Mouse (Mus musculus) neural tube, embryonic 13.5 days (tissue): ENCODE results near the gene Map7d2. TPM values are rescaled to one million over a fixed set of nuclear protein-coding genes. Genes with fewer than 3 reads are reported as not detected.
"Not testable (repeated sequence)": the region's sequence is repeated elsewhere in the genome, so short reads cannot be mapped to it uniquely, and the experiment has no call there.

ENCODE experiments used
- ATAC-seq: fragments of 200-750 bp; cut with Nextera tagmentation; 2 replicates; pipeline ENCODE4 v1.8.0; 2017; ENCODE audit warnings: low read depth, mild to moderate bottlenecking, moderate TSS enrichment, moderate library complexity
- H3K27ac ChIP-seq: fragments of 300-500 bp; sonication (generic); replicated peaks from 2 replicates; pipeline ENCODE4 v1.5.1; 2015; ENCODE audit warnings: moderate library complexity, mild to moderate bottlenecking, inconsistent platforms
- H3K27me3 ChIP-seq: fragments of 300-500 bp; sonication (generic); 2 replicates; pipeline ENCODE4 v1.6.1; 2015; ENCODE audit warnings: mild to moderate bottlenecking, inconsistent platforms
- H3K36me3 ChIP-seq: fragments of 300-500 bp; sonication (generic); 2 replicates; pipeline ENCODE4 v1.6.1; 2015; ENCODE audit warnings: mild to moderate bottlenecking, inconsistent platforms
- H3K4me1 ChIP-seq: fragments of 300-500 bp; sonication (generic); replicated peaks from 2 replicates; pipeline ENCODE4 v1.6.1; 2015; ENCODE audit warnings: inconsistent platforms
- H3K4me2 ChIP-seq: fragments of 300-500 bp; sonication (generic); 2 replicates; pipeline ENCODE4 v1.6.1; 2015; ENCODE audit warnings: inconsistent platforms, mild to moderate bottlenecking, moderate library complexity
- H3K4me3 ChIP-seq: fragments of 300-500 bp; sonication (generic); 2 replicates; pipeline ENCODE4 v1.5.1; 2015; ENCODE audit warnings: mild to moderate bottlenecking, inconsistent platforms
- H3K9ac ChIP-seq: fragments of 300-500 bp; sonication (generic); 2 replicates; pipeline ENCODE4 v1.6.1; 2015; ENCODE audit warnings: moderate library complexity, mild to moderate bottlenecking, inconsistent platforms
- H3K9me3 ChIP-seq: fragments of 300-500 bp; sonication (generic); 2 replicates; pipeline ENCODE4 v1.6.1; 2016; ENCODE audit warnings: inconsistent platforms
- WGBS: fragments of 180-500 bp; shearing (Covaris S2); methylation state at CpG from one replicate; pipeline ENCODE4 v1.1.7; 2015; 5-methylcytosine and 5-hydroxymethylcytosine counted together
- polyA plus RNA-seq: library from polyadenylated mRNA; unstranded; fragments of >200 nt; fragmentation: Nextera tagmentation; extraction: Ambion mirVana; gene quantifications from 2 replicates; pipeline ENCODE4 v1.2.1, GENCODE M21; 2015

Map7d2 gene
- polyA plus RNA-seq, 1 experiment from 2014 or later, result 34.4 TPM

DNA sequence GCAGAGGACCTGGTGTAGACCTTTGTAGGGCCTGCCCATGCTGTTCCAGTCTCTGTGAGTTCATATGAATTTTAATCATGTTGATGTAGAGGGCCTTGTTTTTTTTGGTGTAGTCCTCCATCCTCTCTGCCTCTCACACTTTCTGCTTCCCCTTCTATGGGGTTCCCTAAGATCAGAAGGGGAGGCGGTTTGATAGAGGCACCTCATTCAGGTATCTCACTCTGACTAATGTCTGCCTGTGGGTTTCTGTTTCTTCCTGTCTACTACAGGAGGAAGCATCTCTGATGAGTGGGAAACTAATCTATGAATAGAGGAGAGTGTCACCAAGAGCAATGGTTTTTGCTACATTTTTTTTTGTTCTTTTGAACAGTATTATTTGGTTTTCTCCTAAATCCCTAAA is 32.8 kb downstream of the Map7d2 start:
- H3K9me3 ChIP-seq, result no peaks in the 10 kb centered on the region
- H3K27ac ChIP-seq, result no peak overlapping the region
- H3K9ac ChIP-seq, result no peak overlapping the region
- no peaks in the 10 kb centered on the region for H3K27me3 ChIP-seq
- H3K4me1 ChIP-seq, result no peaks in the 10 kb centered on the region
- no peaks in the 10 kb centered on the region for H3K36me3 ChIP-seq
- WGBS, result 92% methylated on average over 1 of the region's 1 CpGs
- H3K4me2 ChIP-seq, result no peak overlapping the region
- H3K4me3 ChIP-seq, result no peak overlapping the region
- no peak for ATAC-seq

DNA sequence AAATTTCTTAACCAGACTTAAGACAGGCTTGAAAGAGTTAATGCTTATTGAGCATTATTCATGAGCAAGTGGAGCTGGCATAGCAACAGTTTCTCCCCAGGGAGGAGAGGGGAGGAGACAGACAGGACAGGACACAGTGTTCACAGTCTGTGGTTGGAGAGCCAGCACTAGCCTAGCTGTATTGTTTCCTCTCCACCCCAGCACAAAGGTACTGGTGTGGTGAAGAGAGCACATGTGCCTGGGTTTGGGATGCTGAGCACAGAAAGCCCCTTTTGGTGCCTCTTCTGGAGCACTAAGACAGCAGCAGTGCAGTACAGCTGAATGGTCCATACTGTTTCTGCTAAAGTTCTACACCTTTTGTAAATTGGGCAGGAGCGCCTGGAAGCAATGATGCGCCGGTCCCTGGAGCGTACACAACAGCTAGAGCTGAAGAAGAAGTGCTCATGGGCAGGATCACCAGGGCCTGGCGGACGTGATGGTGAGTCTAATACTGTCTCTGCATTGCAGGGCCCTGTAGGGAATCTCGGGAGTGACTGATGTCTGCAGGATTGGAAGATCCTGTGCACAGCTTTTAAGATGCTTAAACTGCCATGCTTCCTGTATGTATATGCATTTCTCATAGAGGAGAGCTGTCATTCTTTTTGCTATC is 44.8 kb downstream of the Map7d2 start:
- Histone ChIP-seq H3K36me3 (no peaks in the 10 kb centered on the region), H3K27me3 (0 out of 2 replicates have a peak, but pooled peaks cover 7% of the 10 kb centered on the region), H3K4me3 (peak overlapping the region; percentile 4), H3K4me1 (peaks cover 6% of the 10 kb centered on the region; the same call in 1 of the 2 replicates), H3K27ac (no peak overlapping the region), H3K4me2 (peak overlapping the region; percentile 33), H3K9me3 (no peaks in the 10 kb centered on the region), H3K9ac (no peak overlapping the region)
- WGBS, result 37% methylated on average over 7 of the region's 7 CpGs
- peak; percentile 75; the same call in 1 of the 2 replicates for ATAC-seq

DNA sequence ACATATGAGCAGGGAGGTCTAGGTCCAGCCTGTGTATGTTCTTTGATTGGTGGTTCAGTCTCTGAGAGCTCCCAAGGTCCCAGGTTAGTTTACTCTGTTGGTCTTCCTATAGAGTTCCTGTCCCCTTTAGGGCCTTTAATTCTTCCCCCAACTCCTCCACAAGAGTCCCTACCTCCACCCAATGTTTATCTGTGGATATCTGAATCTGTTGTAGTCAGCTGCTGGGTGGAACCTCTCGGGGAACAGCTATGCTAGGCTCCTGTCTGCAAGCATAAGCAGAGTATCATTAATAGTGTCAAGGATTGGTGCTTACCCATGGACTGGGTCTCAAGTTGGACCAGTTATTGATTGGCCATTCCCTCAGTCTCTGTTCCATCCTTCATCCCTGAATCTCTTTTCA is 60.4 kb downstream of the Map7d2 start:
- Histone ChIP-seq H3K9ac (no peak overlapping the region), H3K4me2 (no peak overlapping the region), H3K9me3 (no peaks in the 10 kb centered on the region), H3K27me3 (no peaks in the 10 kb centered on the region), H3K36me3 (no peaks in the 10 kb centered on the region), H3K4me3 (no peak overlapping the region), H3K4me1 (no peaks in the 10 kb centered on the region), H3K27ac (no peak overlapping the region)
- WGBS, result 88% methylated on average over 1 of the region's 1 CpGs
- no peak for ATAC-seq

DNA sequence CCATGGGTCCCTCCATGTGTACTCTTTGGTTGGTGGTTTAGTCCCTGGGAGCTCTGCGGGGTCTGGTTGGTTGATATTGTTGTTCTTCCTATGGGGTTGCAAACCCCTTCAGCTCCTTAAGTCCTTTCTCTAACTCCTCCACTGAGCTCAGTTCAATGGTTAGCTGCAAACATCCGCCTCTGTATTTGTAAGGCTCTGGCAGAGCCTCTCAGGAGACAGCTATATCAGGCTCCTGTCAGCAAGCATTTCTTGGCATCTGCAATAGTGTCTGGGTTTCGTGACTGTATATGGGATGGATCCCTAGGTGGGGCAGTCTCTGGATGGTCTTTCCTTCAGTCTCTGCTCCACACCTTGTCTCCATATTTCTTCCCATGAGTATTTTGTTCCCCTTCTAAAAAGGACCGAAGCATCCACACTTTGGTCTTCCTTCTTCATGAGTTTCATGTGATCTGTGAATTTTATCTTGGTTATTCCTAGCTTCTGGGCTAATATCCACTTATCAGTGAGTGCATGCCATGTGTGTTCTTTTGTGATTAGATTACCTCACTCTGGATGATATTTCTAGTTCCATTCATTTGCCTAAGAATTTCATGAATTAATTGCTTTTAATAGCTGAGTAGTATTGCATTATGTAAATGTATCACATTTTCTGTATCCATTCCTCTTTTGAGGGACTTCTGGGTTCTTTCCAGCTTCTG is 64.0 kb downstream of the Map7d2 start:
- H3K27ac ChIP-seq, H3K9me3 ChIP-seq, H3K4me2 ChIP-seq, H3K27me3 ChIP-seq, H3K9ac ChIP-seq, ATAC-seq, H3K36me3 ChIP-seq, H3K4me1 ChIP-seq, H3K4me3 ChIP-seq: not testable (repeated sequence)
- WGBS, result 84% methylated on average over 4 of the region's 4 CpGs

DNA sequence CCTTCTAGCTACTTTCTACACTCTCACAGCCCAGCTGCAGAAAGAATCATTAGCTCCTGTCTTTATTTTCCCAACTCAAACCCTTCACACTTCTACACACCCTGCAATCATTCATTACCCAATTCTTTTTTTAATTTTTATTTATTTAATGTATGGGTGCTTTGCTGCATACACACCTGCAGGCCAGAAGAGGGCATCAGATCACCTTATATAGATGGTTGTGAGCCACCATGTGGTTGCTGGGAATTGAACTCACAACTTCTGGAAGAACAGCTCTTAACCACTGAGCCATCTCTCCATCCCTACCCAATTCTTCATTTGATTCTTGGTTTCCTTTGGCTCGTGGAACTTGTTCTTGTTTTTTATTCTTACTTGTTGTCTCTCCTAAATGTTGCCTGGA is 69.9 kb downstream of the Map7d2 start:
- no peak overlapping the region for H3K4me3 ChIP-seq
- H3K9ac ChIP-seq, result no peak overlapping the region
- no peak for ATAC-seq
- no peaks in the 10 kb centered on the region for H3K4me1 ChIP-seq
- H3K27me3 ChIP-seq, result peaks cover 5% of the 10 kb centered on the region; the same call in 1 of the 2 replicates
- H3K4me2 ChIP-seq, result no peak overlapping the region
- H3K27ac ChIP-seq, result no peak overlapping the region
- H3K36me3 ChIP-seq, result no peaks in the 10 kb centered on the region
- no peaks in the 10 kb centered on the region for H3K9me3 ChIP-seq
- WGBS, result 86% methylated on average over 1 of the region's 1 CpGs

DNA sequence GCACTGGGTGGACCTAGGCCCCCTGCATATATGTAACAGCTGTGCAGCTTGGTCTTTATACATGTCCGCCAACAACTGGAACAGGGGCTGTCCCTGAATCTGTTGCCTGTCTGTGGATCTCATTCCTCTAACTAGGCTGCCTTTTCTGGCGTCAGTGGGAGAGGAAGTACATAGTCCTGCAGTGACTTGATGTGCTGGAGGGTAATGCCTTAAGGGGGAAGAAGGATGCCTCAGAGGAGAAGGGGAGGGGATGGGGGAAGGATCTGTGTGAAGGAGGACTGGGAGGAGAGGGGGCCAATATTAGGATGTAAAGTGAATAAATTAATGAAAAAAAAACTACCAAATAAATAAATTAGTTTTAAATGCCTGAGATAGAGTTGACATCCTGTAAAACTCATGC is 88.8 kb downstream of the Map7d2 start:
- Histone ChIP-seq H3K27ac (no peak overlapping the region), H3K27me3 (no peaks in the 10 kb centered on the region), H3K4me2 (no peak overlapping the region), H3K4me3 (no peak overlapping the region), H3K9ac (no peak overlapping the region), H3K4me1 (no peaks in the 10 kb centered on the region), H3K9me3 (no peaks in the 10 kb centered on the region), H3K36me3 (no peaks in the 10 kb centered on the region)
- no peak for ATAC-seq
- WGBS, result 50% methylated on average over 2 of the region's 2 CpGs

DNA sequence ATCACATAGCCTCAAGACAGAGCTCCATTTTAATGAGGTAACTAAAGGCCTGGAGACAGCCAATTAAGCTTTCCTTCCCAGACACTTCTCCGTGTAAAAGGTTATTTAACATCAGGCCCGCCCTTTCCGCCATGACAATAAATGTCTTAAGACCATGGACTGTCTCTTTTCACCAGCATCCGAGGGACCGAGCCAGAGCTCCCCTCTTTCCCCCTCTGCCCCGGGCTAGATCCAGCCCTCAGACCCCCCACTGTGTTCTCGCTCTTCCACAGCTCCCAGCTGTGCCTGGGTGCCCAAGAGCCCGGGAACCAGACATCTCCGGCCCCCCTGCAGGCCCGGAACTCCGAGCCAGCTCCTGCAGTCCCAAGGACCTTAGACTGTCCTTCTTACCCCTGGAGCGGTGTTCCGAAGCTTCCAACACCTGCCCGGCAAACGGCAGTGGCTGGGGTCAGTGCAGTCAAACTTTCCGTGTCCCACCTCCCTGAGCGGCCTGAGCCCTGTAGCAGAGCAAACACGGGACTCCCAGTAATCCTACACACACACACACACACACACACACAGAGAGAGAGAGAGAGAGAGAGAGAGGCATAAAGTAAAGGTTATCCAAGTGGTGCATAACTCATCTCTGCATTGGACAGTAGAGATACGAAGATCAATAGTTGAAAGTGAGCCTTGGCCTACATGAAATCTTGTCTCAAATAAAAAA is 94.1 kb downstream of the Map7d2 start:
- Histone ChIP-seq H3K36me3 (no peaks in the 10 kb centered on the region), H3K27ac (no peak overlapping the region), H3K4me2 (no peak overlapping the region), H3K4me1 (no peaks in the 10 kb centered on the region), H3K9ac (no peak overlapping the region), H3K9me3 (no peaks in the 10 kb centered on the region), H3K27me3 (no peaks in the 10 kb centered on the region), H3K4me3 (no peak overlapping the region)
- ATAC-seq, result no peak
- WGBS, result 62% methylated on average over 19 of the region's 19 CpGs

DNA sequence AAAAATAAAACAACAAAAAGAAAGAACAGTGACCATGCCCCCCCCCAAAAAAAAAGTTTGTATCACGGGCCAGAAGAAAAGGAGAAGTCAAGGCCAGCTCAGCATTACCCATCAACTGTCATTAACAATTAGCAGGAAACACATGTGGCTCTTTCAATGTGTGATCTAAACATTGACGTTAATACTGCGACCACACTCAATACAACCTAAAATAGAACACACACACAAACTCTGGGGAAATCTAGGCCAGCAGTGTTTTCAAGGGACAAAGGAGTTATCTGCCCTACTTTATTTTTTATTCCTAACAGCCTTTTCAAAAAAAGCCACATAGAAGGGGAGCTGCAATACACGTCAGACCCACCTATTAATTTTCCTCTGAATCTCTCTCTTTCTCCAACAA is 94.7 kb downstream of the Map7d2 start:
- no peaks in the 10 kb centered on the region for H3K4me1 ChIP-seq
- no peak overlapping the region for H3K27ac ChIP-seq
- no peaks in the 10 kb centered on the region for H3K36me3 ChIP-seq
- no peaks in the 10 kb centered on the region for H3K27me3 ChIP-seq
- no peak overlapping the region for H3K4me2 ChIP-seq
- no peak for ATAC-seq
- WGBS, result 77% methylated on average over 4 of the region's 4 CpGs
- no peaks in the 10 kb centered on the region for H3K9me3 ChIP-seq
- H3K9ac ChIP-seq, result no peak overlapping the region
- no peak overlapping the region for H3K4me3 ChIP-seq

DNA sequence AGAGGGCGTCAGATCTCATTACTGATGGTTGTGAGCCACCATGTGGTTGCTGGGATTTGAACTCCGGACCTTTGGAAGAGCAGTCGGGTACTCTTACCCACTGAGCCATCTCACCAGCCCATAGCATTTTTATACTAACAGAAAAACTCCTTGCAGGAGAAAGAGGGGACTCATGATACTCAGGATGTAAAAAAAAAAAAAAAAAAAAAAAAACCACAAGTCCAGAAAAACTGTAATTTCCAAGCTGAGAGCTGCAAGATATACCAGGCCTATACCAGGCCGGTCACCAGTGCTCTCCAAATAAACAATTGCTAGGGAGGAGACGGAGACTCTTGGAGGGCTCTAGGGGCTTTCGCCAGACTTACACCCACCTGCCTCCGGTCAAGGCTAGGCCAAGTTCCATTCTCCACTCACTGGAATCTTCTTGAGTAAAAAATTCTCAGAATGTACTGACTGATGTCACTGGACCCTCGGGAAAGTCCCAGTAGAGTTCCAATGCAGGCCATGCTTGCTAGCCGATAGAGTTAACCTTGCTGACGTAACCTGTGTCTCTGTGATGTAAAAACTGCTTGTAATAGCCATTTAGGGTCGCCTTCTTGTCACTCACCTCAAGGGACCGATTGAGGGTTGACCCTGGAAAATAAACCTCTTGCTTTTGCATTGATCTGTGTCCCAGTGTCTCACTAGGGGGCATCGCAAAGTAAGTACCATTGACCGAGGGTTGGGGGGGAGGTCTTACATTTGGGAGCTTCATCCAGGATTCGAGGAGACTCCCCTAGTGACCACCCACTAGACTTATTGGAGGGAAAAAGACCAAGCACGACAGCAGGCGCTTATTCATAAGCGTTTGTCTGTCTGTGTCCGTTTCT is 95.7 kb downstream of the Map7d2 start:
- Histone ChIP-seq H3K27ac (no peak overlapping the region), H3K27me3 (no peaks in the 10 kb centered on the region), H3K4me2 (no peak overlapping the region), H3K36me3 (no peaks in the 10 kb centered on the region), H3K9ac (no peak overlapping the region), H3K9me3 (no peaks in the 10 kb centered on the region), H3K4me3 (no peak overlapping the region), H3K4me1 (no peaks in the 10 kb centered on the region)
- ATAC-seq, result no peak
- 81% methylated on average over 19 of the region's 19 CpGs for WGBS

DNA sequence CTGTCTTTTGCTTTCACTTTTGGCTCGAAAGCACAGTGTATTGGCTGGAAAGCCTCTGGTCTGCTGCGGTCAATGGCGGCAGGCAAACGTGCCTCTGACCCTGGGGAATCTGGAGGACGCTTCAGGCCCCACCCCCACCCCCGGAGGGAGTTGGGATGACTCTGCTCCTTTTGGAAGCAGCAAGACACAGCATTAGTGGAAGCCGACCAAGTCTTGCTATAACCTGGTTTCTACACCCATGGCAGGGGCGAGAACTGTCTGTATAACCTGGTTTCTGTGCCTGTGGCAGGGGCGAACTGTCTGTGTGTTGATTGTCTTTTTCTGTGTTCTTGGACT is 96.3 kb downstream of the Map7d2 start:
- Histone ChIP-seq H3K27ac (no peak overlapping the region), H3K9ac (no peak overlapping the region), H3K36me3 (no peaks in the 10 kb centered on the region), H3K4me1 (no peaks in the 10 kb centered on the region), H3K4me3 (no peak overlapping the region), H3K9me3 (no peaks in the 10 kb centered on the region), H3K27me3 (no peaks in the 10 kb centered on the region), H3K4me2 (no peak overlapping the region)
- 72% methylated on average over 9 of the region's 9 CpGs for whole genome bisulfite sequencing
- ATAC-seq, result no peak

DNA sequence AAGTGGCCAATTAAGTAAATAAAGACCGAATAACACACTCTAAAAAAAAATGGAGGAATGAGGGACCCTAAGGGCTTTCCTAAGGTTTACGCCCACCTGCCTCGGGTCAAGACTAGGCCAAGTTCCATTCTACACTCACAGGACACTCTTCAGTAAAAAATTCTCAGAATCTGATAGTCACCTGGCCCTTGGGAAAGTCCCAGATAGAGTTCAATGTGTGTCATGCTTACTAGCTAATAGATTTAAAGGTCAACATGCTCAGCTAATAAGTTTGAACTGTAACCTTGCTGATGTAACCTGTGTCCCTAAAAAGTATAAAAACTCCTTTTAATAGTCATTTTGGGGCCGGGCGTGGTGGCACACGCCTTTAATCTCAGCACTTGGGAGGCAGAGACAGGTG is 101.2 kb downstream of the Map7d2 start:
- Histone ChIP-seq H3K9ac (no peak overlapping the region), H3K36me3 (no peaks in the 10 kb centered on the region), H3K27me3 (no peaks in the 10 kb centered on the region), H3K27ac (no peak overlapping the region), H3K4me3 (no peak overlapping the region), H3K4me1 (no peaks in the 10 kb centered on the region), H3K4me2 (no peak overlapping the region), H3K9me3 (no peaks in the 10 kb centered on the region)
- WGBS, result 89% methylated on average over 6 of the region's 6 CpGs
- no peak for ATAC-seq

DNA sequence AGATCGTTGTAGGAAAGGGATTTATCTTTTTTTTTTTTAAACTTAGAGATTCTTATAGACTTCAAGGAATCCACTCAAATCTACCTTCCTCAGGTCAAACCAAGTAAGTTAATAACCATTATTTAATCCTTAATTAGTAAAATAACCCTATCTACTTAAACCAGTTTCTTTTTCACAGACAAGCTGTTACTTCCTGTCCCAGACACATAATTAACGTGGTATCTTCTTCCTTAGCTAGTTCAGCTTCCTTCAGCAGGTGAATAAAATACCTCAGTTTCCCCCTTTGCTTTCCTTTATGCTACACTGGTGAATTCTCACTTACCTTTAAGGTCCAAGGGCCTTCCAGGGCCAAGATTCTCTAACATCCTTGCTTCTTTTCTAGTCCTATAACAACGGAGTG is 107.4 kb downstream of the Map7d2 start:
- no peak overlapping the region for H3K4me3 ChIP-seq
- ATAC-seq, result no peak
- H3K4me1 ChIP-seq, result no peaks in the 10 kb centered on the region
- H3K9ac ChIP-seq, result no peak overlapping the region
- H3K27me3 ChIP-seq, result 0 out of 2 replicates have a peak, but pooled peaks cover 2% of the 10 kb centered on the region
- H3K4me2 ChIP-seq, result no peak overlapping the region
- H3K9me3 ChIP-seq, result no peaks in the 10 kb centered on the region
- no peak overlapping the region for H3K27ac ChIP-seq
- H3K36me3 ChIP-seq, result no peaks in the 10 kb centered on the region
- whole genome bisulfite sequencing, result 79% methylated on average over 3 of the region's 3 CpGs
